Mouse (Mus musculus) frontal cortex, adult (tissue): Measurements from ENCODE around the gene Pde8b.

Experiments
- ATAC-seq: cut with Nextera tagmentation; 2 replicates; pipeline ENCODE4 v1.9.2; 2017; ENCODE audit warnings: mild to moderate bottlenecking, moderate library complexity, mixed read lengths; ENCODE audit not compliant: low TSS enrichment

Gene Pde8b

GRCm38 (mm10) chr13:95020216-95020615 is 229.9 kb downstream of the Pde8b start:
- no peak for ATAC-seq

GRCm38 (mm10) chr13:95019345-95019744 is 230.8 kb downstream of the Pde8b start:
- no peak for ATAC-seq

- peak; percentile 55 for ATAC-seq
Observed at GRCm38 (mm10) chr13:95017916-95018315, 232.2 kb downstream of the Pde8b start.

GRCm38 (mm10) chr13:95017278-95017677 is 232.9 kb downstream of the Pde8b start:
- no peak for ATAC-seq

GRCm38 (mm10) chr13:95011546-95012257 is 238.4 kb downstream of the Pde8b start:
- no peak for ATAC-seq

GRCm38 (mm10) chr13:95009261-95009660 is 240.9 kb downstream of the Pde8b start:
- peak; percentile 76 for ATAC-seq

- no peak for ATAC-seq
Observed at GRCm38 (mm10) chr13:95007281-95007680, 242.9 kb downstream of the Pde8b start.

GRCm38 (mm10) chr13:94990516-94990915 is 259.6 kb downstream of the Pde8b start:
- no peak for ATAC-seq

GRCm38 (mm10) chr13:94979081-94979480 is 271.1 kb downstream of the Pde8b start:
- ATAC-seq, result no peak

- ATAC-seq, result peak; percentile 95
Observed at GRCm38 (mm10) chr13:94976219-94977186, 273.6 kb downstream of the Pde8b start, which contains the start of gene Wdr41. Wdr41 (plus strand) TSS chr13:94976344.

- no peak; the same call in 1 of the 2 replicates for ATAC-seq
Observed at GRCm38 (mm10) chr13:94975828-94976218, 274.3 kb downstream of the Pde8b start.
